Mouse (Mus musculus): ENCODE results near the gene Iqgap1.

The Iqgap1 gene

GRCm38 (mm10) chr7:80666198-80666915 is 159.4 kb downstream of the Iqgap1 start:
- no peak for DNase-seq (ENCODE audit: low read depth, low spot score)
